Mouse (Mus musculus) telencephalon, adult 2 months (tissue): Measurements from ENCODE around the gene Pla2g1b.
"Not testable (repeated sequence)": the region's sequence is repeated elsewhere in the genome, so short reads cannot be mapped to it uniquely, and the experiment has no call there.

Source experiments
- DNase-seq: peaks from one replicate; pipeline ENCODE4 v3.0.0-alpha.2; 2011; ENCODE audit warnings: low read depth, low spot score

The Pla2g1b gene

DNA sequence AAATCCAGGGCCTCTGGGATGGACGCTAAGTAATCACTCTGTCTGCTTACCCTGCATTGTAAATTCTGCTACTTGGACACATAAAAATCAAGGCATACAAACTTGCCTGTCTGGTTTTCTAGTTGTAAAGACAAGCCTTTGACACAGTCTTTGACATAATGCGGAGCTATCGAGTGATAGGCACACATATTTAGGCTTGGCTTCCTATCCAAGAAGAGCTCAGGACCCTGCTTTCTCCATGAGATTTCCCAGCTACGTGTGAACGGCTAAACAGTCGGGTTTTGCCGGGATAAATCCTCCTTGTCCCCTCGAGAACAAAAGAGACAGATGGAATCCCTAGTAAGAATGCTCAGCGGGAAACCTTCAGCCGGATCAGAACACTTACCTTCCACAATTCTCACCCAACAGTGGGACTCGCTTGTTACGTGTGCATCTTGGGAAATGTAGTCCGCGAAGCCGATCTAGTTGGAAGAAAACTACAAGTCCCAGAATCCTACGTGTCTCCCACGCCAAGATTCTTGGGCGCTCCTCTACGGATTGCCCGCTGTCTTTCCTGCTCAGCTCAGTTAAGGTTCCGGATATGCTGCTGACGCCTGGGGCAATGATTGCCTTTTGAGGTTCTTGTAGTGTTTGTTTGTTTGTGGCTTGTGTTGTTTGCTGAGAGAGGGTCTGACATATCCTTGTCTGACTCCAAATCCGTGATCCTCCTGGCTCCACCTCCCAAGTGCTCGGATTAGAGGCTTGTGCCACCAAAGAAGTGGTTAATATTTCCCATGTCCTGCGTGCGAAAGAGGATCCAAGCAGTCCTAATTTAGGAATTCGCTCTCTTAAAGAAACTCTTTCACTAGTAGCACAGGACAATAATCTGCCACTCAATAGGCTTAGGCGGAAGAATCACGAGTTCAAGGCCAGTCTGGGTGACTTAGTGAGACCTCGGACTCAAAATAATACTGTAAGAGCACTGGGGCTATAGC lies 18.2 kb downstream of the Pla2g1b start, which contains the start of gene Sirt4:
Gene Sirt4, minus strand, starts transcription at position 779 of the 974 bp plus-strand sequence.
- peak; percentile 98 for DNase-seq

DNA sequence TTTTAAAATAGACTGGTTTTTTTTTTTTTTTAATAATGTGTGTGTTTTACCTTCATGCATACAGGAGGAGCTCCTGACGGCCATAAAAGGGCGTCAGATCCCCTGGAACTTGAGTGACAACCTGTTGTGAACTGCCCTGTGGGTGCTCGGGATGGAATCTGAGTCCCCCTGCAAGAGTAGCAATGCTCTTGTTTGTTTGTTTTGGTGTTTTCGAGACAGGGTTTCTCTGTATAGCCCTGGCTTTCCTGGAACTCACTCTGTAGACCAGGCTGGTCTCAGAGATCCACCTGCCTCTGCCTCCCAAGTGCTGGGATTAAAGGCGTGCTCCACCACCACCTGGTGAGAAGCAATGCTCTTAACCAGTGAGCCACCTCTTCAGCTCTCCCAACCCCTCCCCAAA lies 18.9 kb downstream of the Pla2g1b start:
- no peak for DNase-seq

GRCm38 (mm10) chr5:115485489-115486205 lies 19.6 kb downstream of the Pla2g1b start:
- no peak for DNase-seq

GRCm38 (mm10) chr5:115486726-115487125 lies 20.7 kb downstream of the Pla2g1b start:
- DNase-seq = no peak

DNA sequence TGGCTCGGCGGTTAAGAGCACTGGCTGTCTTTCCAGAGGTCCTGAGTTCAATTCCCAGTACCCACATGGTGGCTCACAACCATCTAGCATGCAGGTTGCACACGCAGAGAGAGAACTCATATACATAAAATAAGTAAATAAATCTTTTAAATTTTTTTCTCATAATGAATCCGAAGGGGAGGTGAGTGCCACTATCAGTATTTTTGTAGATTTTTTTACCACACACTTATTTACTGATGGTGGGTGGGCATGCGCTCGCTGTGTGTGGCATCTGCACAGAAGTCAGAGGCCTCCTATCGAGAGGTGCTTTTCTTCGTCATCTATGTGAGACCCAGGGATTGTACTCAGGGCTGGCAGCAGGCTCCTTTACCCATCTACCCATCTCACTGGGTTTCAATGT lies 21.3 kb downstream of the Pla2g1b start:
- no peak for DNase-seq

GRCm38 (mm10) chr5:115487942-115488580 lies 22.0 kb downstream of the Pla2g1b start:
- DNase-seq = no peak

DNA sequence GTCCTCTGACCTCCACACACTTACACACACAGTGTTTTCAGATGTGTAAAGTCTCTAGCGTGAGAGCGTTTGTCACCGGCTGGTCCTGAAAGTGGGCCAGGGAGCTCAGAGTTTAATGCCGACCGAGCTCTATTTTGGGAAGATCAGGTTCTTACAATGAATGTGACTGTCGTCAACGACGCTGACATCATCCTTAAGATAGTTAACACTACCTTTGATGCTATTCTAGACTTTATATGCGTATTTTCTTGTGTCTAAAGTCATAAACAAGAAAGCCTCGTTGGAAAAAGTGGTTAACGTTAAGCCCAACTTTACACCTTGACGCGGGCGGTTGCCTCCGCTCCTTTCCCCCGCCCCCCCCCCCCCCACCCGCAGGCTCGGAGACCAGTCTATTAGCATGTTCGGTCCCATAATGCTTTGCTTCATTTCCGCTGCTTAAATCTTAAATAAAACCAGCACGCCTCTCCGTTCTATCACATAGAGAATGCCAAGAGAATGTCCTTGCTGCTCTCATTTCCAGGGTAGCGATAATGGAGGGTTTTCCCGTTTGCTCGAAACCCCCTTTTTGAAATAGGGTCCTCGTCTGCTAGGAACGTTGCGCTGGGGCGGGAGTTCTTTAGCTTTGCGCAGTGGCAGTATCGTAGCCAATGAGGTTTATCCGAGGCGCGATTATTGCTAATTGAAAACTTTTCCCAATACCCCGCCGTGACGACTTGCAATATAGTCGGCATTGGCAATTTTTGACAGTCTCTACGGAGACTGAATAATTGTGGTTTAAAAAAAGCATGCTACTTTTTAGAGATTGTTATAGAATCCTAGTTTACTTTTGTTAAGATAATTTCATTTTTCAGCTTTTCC lies 23.0 kb downstream of the Pla2g1b start:
- DNase-seq = peak; percentile 76

DNA sequence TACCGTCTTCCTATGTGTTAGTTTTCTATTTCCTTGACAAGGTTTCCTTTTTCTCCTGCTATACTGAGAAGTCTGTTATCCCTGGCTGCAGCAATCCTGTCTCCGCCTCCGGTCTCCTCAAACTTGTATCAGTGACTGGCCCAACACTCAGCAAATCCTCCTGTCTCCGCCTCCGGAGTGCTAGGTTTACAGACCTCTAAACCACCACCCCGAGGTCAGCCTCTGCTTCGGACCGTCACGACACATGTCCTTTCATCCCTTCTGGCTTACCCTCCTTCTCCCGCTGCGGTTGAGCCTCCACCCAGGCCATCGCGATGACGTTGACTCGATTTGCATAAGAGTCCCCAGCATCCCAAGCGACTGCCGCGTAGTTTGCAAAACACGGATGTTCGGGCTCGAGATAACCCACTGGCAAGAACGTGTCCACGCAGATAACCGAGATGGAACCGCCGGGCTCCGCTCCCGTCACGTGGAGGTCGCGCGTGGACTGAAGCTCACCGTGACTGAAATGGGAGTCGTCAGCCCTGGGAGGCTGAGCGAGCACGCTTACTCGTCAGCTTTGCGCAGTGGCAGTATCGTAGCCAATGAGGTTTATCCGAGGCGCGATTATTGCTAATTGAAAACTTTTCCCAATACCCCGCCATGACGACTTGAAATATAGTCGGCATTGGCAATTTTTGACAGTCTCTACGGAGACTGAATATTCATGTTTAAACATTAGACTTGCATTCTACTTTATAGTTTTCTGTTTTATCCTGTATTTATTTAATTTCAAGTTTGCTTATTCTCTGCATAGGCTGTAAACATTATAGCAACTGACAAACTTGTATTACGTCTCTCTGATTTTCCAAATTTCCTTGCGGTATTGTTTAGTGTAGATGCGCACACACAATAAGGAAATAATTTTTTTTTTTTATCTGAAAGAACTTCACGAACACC lies 23.9 kb downstream of the Pla2g1b start:
- DNase-seq = peak; percentile 85

DNA sequence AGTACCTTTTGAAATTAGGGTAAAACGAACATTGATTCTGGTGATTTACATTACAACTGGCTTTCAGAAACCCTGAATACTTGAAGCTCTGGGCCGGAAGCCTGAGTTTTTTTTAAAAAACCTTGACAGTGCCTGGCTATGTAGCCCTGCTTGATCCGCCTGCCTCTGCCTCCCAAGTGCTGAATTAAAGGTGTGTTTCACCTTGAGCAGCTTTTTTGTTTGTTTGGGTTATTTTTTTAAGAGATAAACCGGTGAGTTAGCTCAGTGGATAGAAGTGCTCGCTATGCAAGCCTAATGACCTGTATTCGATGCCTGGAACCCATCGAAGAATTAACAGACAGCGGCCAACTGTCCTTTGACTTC lies 24.6 kb downstream of the Pla2g1b start:
- no peak for DNase-seq

GRCm38 (mm10) chr5:115491076-115491475 lies 25.0 kb downstream of the Pla2g1b start:
- DNase-seq = no peak

GRCm38 (mm10) chr5:115491771-115492322 lies 25.8 kb downstream of the Pla2g1b start:
- no peak for DNase-seq

- DNase-seq = no peak
Measured at GRCm38 (mm10) chr5:115492711-115493335, 26.8 kb downstream of the Pla2g1b start.

GRCm38 (mm10) chr5:115493441-115493840 lies 27.4 kb downstream of the Pla2g1b start:
- DNase-seq = peak; percentile 39

DNA sequence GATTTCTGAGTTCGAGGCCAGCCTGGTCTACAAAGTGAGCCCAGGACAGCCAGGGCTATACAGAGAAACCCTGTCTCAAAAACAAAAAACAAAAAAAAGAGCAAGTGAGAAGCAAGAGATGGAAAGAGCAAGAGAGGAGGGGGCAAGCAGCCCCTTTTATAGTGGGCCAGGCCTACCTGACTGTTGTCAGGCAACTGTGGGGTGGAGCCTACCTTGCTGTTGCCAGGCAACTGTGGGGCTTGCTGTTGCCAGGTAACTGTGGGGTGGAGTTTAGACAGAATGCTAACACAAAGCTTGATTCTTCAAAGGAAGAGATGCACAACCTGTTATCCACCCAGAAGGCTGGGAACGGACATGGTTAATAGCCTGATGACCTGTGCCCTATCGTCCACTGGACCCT lies 29.6 kb downstream of the Pla2g1b start:
- DNase-seq = not testable (repeated sequence)

DNA sequence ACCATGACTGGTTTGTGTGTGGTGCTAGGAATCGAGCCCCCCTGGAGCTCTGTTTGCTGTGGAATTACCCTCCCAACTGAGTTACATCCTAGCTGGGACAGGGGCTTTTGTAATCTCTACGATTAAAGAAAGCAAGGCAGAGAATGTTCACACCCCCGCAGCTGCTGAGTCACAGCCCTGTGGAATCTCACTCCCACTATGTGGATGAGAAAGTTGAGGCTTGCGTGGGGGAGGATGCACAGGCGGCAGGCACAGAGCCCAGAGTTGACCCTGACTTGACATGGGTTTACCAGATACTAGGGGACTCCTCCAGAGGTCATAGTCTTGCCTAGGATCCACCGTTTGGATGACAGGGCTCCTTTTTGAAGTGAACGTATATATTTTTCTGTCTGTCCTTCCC lies 31.0 kb downstream of the Pla2g1b start:
- no peak for DNase-seq

GRCm38 (mm10) chr5:115498307-115499240 lies 32.5 kb downstream of the Pla2g1b start:
- DNase-seq = no peak

DNA sequence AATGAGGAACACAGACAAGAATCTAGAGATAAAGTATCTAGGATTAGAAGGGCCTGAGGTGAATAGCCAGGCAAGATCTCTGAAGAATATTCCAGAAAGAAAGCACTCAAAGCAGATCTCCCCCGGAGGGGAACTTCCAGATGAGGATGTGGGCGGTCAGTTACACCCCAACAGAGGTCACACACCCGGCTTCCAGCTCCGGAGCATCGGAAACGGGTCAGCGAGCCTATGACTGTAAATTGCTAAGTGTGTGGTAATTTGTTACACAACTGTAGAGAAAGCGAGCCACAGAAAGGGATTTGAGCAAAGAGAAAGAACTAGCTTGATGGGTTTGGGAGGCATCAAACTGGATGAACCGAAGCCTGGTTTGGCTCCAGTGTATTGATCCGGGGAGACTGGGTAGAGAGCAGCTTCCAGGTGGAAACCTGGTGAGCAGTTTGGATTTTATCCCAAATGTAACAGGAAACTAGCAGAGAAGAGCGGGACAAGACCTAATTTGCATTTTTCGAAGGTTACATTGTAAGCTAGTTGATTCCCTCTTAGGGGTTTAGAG lies 34.4 kb downstream of the Pla2g1b start:
- DNase-seq = no peak

DNA sequence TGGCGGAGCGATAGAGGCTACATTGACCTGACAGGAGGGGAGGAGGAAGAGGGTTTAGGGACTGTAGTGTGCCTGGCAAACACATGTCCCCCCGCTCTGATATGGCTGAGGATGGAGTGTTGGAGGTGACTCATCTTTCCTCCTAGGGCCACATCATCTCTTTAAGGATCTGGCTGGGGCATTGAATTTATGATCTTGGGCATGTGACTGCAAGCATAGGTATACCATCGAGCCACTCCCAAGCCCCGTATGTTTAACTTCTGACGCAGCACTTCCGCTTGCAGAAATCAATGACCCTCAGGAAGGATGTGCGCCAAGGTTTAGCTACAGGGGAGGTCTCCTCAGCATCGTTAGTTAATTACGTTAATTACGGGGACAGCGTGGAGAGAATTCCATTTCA lies 37.0 kb downstream of the Pla2g1b start:
- no peak for DNase-seq
